Mouse (Mus musculus): Measurements from ENCODE around the gene Rpl13. TPM values are rescaled to one million over a fixed set of nuclear protein-coding genes. Genes with fewer than 3 reads are reported as not detected.

The Rpl13 gene
- polyA plus RNA-seq, 1 experiment = 3,059 TPM

- TF ChIP-seq E2F4 (IDR thresholded peaks at IDR 0.05; ENCODE audit: insufficient read depth) (no peak), POLR2A (IDR thresholded peaks at IDR 0.05; ENCODE audit: insufficient read length, low read depth) (no peak), TCF3 (IDR thresholded peaks at IDR 0.05; ENCODE audit: insufficient read length, low read depth) (no peak)
- no peak overlapping the region for H3K4me3 ChIP-seq
- H3K27me3 ChIP-seq (ENCODE audit: control insufficient read depth, insufficient read depth, insufficient read length) = peaks cover 12% of the 10 kb centered on the region
- no peaks in the 10 kb centered on the region for H3K79me2 ChIP-seq (ENCODE audit: control insufficient read depth, insufficient read depth)
- no peaks in the 10 kb centered on the region for H3K36me3 ChIP-seq (ENCODE audit: control insufficient read depth, insufficient read depth)
- no peak overlapping the region for H3K4me2 ChIP-seq (ENCODE audit: low read depth)
- no peak overlapping the region for H3ac ChIP-seq (ENCODE audit: control insufficient read depth, insufficient read length)
Observed at GRCm38 (mm10) chr8:123114644-123115043, 12.5 kb downstream of the Rpl13 start.

GRCm38 (mm10) chr8:123117127-123117731, 15.1 kb downstream of the Rpl13 start, which contains the start of gene Cpne7:
TSS of gene Cpne7 (plus strand) at chr8:123117374.
- Histone ChIP-seq H3K36me3 (ENCODE audit: control insufficient read depth, insufficient read depth) (no peaks in the 10 kb centered on the region), H3K4me2 (ENCODE audit: low read depth) (no peak within 1 kb of the TSS), H3K27me3 (ENCODE audit: control insufficient read depth, insufficient read depth, insufficient read length) (peaks cover 12% of the 10 kb centered on the region), H3K79me2 (ENCODE audit: control insufficient read depth, insufficient read depth) (no peaks in the 10 kb centered on the region), H3ac (ENCODE audit: control insufficient read depth, insufficient read length) (no peak within 1 kb of the TSS), H3K4me3 (no peak within 1 kb of the TSS)
- TF ChIP-seq SRF (IDR thresholded peaks at IDR 0.05; ENCODE audit: control insufficient read depth, insufficient read length, low read depth) = no peak
- no peak for TF ChIP-seq REST (IDR thresholded peaks at IDR 0.05; ENCODE audit: insufficient read depth, insufficient read length)
- no peak for TF ChIP-seq USF1 (IDR thresholded peaks at IDR 0.05; ENCODE audit: low read depth)
- no peak for TF ChIP-seq MYOG (IDR thresholded peaks at IDR 0.05; ENCODE audit: control insufficient read depth in 1 of 3, insufficient read depth in 1 of 3, insufficient read length in 2 of 3, low read depth in 2 of 3)
- TF ChIP-seq MYOD1 (IDR thresholded peaks at IDR 0.05; ENCODE audit: control insufficient read depth in 1 of 3, insufficient read length in 2 of 3, low read depth in 2 of 3) = no peak
- TF ChIP-seq E2F4 (IDR thresholded peaks at IDR 0.05; ENCODE audit: insufficient read depth) = no peak
- no peak for TF ChIP-seq CEBPB (IDR thresholded peaks at IDR 0.05; ENCODE audit: insufficient read depth, poor library complexity, severe bottlenecking)
- TF ChIP-seq TCF12 (IDR thresholded peaks at IDR 0.05; ENCODE audit: insufficient read depth, poor library complexity, severe bottlenecking) = no peak
- no peak for TF ChIP-seq POLR2AphosphoS2 (IDR thresholded peaks at IDR 0.05; ENCODE audit: insufficient read length, low read depth)
- no peak for TF ChIP-seq POLR2A (IDR thresholded peaks at IDR 0.05; ENCODE audit: insufficient read length, low read depth)
- no peak for TF ChIP-seq TCF3 (IDR thresholded peaks at IDR 0.05; ENCODE audit: insufficient read length, low read depth)
- TF ChIP-seq MAX (IDR thresholded peaks at IDR 0.05; ENCODE audit: low read depth) = no peak

GRCm38 (mm10) chr8:123117744-123118143, 15.6 kb downstream of the Rpl13 start:
- Histone ChIP-seq H3ac (ENCODE audit: control insufficient read depth, insufficient read length) (no peak overlapping the region), H3K4me2 (ENCODE audit: low read depth) (no peak overlapping the region), H3K4me3 (no peak overlapping the region), H3K36me3 (ENCODE audit: control insufficient read depth, insufficient read depth) (no peaks in the 10 kb centered on the region), H3K79me2 (ENCODE audit: control insufficient read depth, insufficient read depth) (no peaks in the 10 kb centered on the region), H3K27me3 (ENCODE audit: control insufficient read depth, insufficient read depth, insufficient read length) (peaks cover 12% of the 10 kb centered on the region)
- no peak for TF ChIP-seq E2F4 (IDR thresholded peaks at IDR 0.05; ENCODE audit: insufficient read depth)
- no peak for TF ChIP-seq MYOD1 (IDR thresholded peaks at IDR 0.05; ENCODE audit: control insufficient read depth in 1 of 3, insufficient read length in 2 of 3, low read depth in 2 of 3)
- no peak for TF ChIP-seq MAX (IDR thresholded peaks at IDR 0.05; ENCODE audit: low read depth)
- TF ChIP-seq SRF (IDR thresholded peaks at IDR 0.05; ENCODE audit: control insufficient read depth, insufficient read length, low read depth) = no peak
- no peak for TF ChIP-seq TCF3 (IDR thresholded peaks at IDR 0.05; ENCODE audit: insufficient read length, low read depth)
- TF ChIP-seq POLR2A (IDR thresholded peaks at IDR 0.05; ENCODE audit: insufficient read length, low read depth) = no peak
- TF ChIP-seq MYOG (IDR thresholded peaks at IDR 0.05; ENCODE audit: control insufficient read depth in 1 of 3, insufficient read depth in 1 of 3, insufficient read length in 2 of 3, low read depth in 2 of 3) = no peak

- Histone ChIP-seq H3K36me3 (ENCODE audit: control insufficient read depth, insufficient read depth) (no peaks in the 10 kb centered on the region), H3K4me3 (no peak overlapping the region), H3K79me2 (ENCODE audit: control insufficient read depth, insufficient read depth) (no peaks in the 10 kb centered on the region), H3K27me3 (ENCODE audit: control insufficient read depth, insufficient read depth, insufficient read length) (peaks cover 11% of the 10 kb centered on the region), H3ac (ENCODE audit: control insufficient read depth, insufficient read length) (no peak overlapping the region), H3K4me2 (ENCODE audit: low read depth) (no peak overlapping the region)
- TF ChIP-seq MYOG (IDR thresholded peaks at IDR 0.05; ENCODE audit: control insufficient read depth in 1 of 3, insufficient read depth in 1 of 3, insufficient read length in 2 of 3, low read depth in 2 of 3) (no peak), E2F4 (IDR thresholded peaks at IDR 0.05; ENCODE audit: insufficient read depth) (no peak), CEBPB (IDR thresholded peaks at IDR 0.05; ENCODE audit: insufficient read depth, poor library complexity, severe bottlenecking) (no peak), TCF12 (IDR thresholded peaks at IDR 0.05; ENCODE audit: insufficient read depth, poor library complexity, severe bottlenecking) (no peak), POLR2A (IDR thresholded peaks at IDR 0.05; ENCODE audit: insufficient read length, low read depth) (no peak), USF1 (IDR thresholded peaks at IDR 0.05; ENCODE audit: low read depth) (no peak), MYOD1 (IDR thresholded peaks at IDR 0.05; ENCODE audit: control insufficient read depth in 1 of 3, insufficient read length in 2 of 3, low read depth in 2 of 3) (no peak), REST (IDR thresholded peaks at IDR 0.05; ENCODE audit: insufficient read depth, insufficient read length) (no peak), MAX (IDR thresholded peaks at IDR 0.05; ENCODE audit: low read depth) (no peak), TCF3 (IDR thresholded peaks at IDR 0.05; ENCODE audit: insufficient read length, low read depth) (no peak), SRF (IDR thresholded peaks at IDR 0.05; ENCODE audit: control insufficient read depth, insufficient read length, low read depth) (no peak), POLR2AphosphoS2 (IDR thresholded peaks at IDR 0.05; ENCODE audit: insufficient read length, low read depth) (no peak)
Observed at GRCm38 (mm10) chr8:123122059-123122458, 19.9 kb downstream of the Rpl13 start.

GRCm38 (mm10) chr8:123122670-123123069, 20.5 kb downstream of the Rpl13 start:
- Histone ChIP-seq H3K4me3 (no peak overlapping the region), H3ac (ENCODE audit: control insufficient read depth, insufficient read length) (no peak overlapping the region), H3K36me3 (ENCODE audit: control insufficient read depth, insufficient read depth) (no peaks in the 10 kb centered on the region), H3K79me2 (ENCODE audit: control insufficient read depth, insufficient read depth) (no peaks in the 10 kb centered on the region), H3K4me2 (ENCODE audit: low read depth) (no peak overlapping the region), H3K27me3 (ENCODE audit: control insufficient read depth, insufficient read depth, insufficient read length) (peaks cover 5% of the 10 kb centered on the region)
- TF ChIP-seq E2F4 (IDR thresholded peaks at IDR 0.05; ENCODE audit: insufficient read depth) (no peak), TCF12 (IDR thresholded peaks at IDR 0.05; ENCODE audit: insufficient read depth, poor library complexity, severe bottlenecking) (no peak), CEBPB (IDR thresholded peaks at IDR 0.05; ENCODE audit: insufficient read depth, poor library complexity, severe bottlenecking) (no peak), MYOG (IDR thresholded peaks at IDR 0.05; ENCODE audit: control insufficient read depth in 1 of 3, insufficient read depth in 1 of 3, insufficient read length in 2 of 3, low read depth in 2 of 3) (no peak), POLR2A (IDR thresholded peaks at IDR 0.05; ENCODE audit: insufficient read length, low read depth) (no peak), SRF (IDR thresholded peaks at IDR 0.05; ENCODE audit: control insufficient read depth, insufficient read length, low read depth) (no peak), TCF3 (IDR thresholded peaks at IDR 0.05; ENCODE audit: insufficient read length, low read depth) (no peak), MAX (IDR thresholded peaks at IDR 0.05; ENCODE audit: low read depth) (no peak), POLR2AphosphoS2 (IDR thresholded peaks at IDR 0.05; ENCODE audit: insufficient read length, low read depth) (no peak), MYOD1 (IDR thresholded peaks at IDR 0.05; ENCODE audit: control insufficient read depth in 1 of 3, insufficient read length in 2 of 3, low read depth in 2 of 3) (no peak), USF1 (IDR thresholded peaks at IDR 0.05; ENCODE audit: low read depth) (no peak), REST (IDR thresholded peaks at IDR 0.05; ENCODE audit: insufficient read depth, insufficient read length) (no peak)
